18 mouse cellular contexts compared by ENCODE assay signal in genomic region chr11:103916807-103917206, GRCm38 (mm10).
"Had no signal": no experiment of that assay in that cellular context is flagged by ENCODE, and none has a peak within 500 bp of the region (broad histone marks: within the 10 kb centered on the region; RNA-seq: fewer than 3 reads in every experiment).

No protein-coding gene starts in this region.

- H3K27ac ChIP-seq: midbrain, embryonic 10.5 days; midbrain, embryonic 12.5 days; neural tube, embryonic 13.5 days; neural tube, embryonic 15.5 days had no signal

- H3K4me3 ChIP-seq: midbrain, embryonic 10.5 days; midbrain, embryonic 12.5 days; myocyte; neural tube, embryonic 13.5 days; neural tube, embryonic 15.5 days had no signal

- H3K27me3 ChIP-seq: midbrain, embryonic 12.5 days; neural tube, embryonic 13.5 days; neural tube, embryonic 15.5 days had no signal

- ATAC-seq: midbrain, embryonic 16.5 days had no signal

- DNase-seq: lung, adult 18-20 months; lung, embryonic 14.5 days; lung, postnatal 10 days; lung, postnatal 4 days; midbrain, embryonic 14.5 days; retina, postnatal 1 day; right cerebral cortex, postnatal 14 days; right cerebral cortex, postnatal 4 days; spleen, adult 18-20 months; thymus, adult 18-20 months; thymus, postnatal 14 days; thymus, postnatal 36 days had no signal

- H3K4me1 ChIP-seq: midbrain, embryonic 10.5 days; midbrain, embryonic 12.5 days; neural tube, embryonic 13.5 days; neural tube, embryonic 15.5 days had no signal

- H3K9ac ChIP-seq: lung, embryonic 14.5 days; midbrain, embryonic 12.5 days; neural tube, embryonic 13.5 days; neural tube, embryonic 15.5 days had no signal

- H3K9me3 ChIP-seq: midbrain, embryonic 10.5 days; midbrain, embryonic 12.5 days; neural tube, embryonic 13.5 days; neural tube, embryonic 15.5 days had no signal

- H3K4me2 ChIP-seq: lung, embryonic 14.5 days; midbrain, embryonic 12.5 days; neural tube, embryonic 13.5 days; neural tube, embryonic 15.5 days had no signal
